Mouse (Mus musculus): Measurements from ENCODE around the gene D10Wsu102e.

- TF ChIP-seq CTCF (IDR thresholded peaks at IDR 0.05; ENCODE audit: low read depth, low read length) (no peak), EP300 (IDR thresholded peaks at IDR 0.05; ENCODE audit: insufficient read depth, low read depth, low read length) (no peak), POLR2A (IDR thresholded peaks at IDR 0.05; ENCODE audit: insufficient read depth, low read length) (no peak)
Observed at GRCm38 (mm10) chr10:83331811-83332210, 28.2 kb upstream of the D10Wsu102e start.

All from ES-Bruce4 (cell line).